Mouse (Mus musculus) ZHBTc4 (cell line): ENCODE results near the gene Yy1.

ENCODE experiments used
- DNase-seq: peaks from one replicate; pipeline ENCODE4 v3.0.0-alpha.2; 2011; ENCODE audit warnings: low read depth, low spot score

The Yy1 gene

GRCm38 (mm10) chr12:108792546-108793452 lies at the start of gene Yy1:
Gene Yy1 (plus strand): TSS chr12:108792973.
- peak; percentile 99 for DNase-seq

- DNase-seq: no peak
Measured at GRCm38 (mm10) chr12:108745990-108746389, 46.8 kb upstream of the Yy1 start.

- DNase-seq: no peak
Measured at GRCm38 (mm10) chr12:108749019-108749418, 43.8 kb upstream of the Yy1 start.

GRCm38 (mm10) chr12:108749454-108749853 lies 43.3 kb upstream of the Yy1 start:
- DNase-seq: no peak

GRCm38 (mm10) chr12:108750226-108750625 lies 42.5 kb upstream of the Yy1 start:
- no peak for DNase-seq

- DNase-seq: no peak
Measured at GRCm38 (mm10) chr12:108751790-108752189, 41.0 kb upstream of the Yy1 start.

GRCm38 (mm10) chr12:108755141-108755540 lies 37.6 kb upstream of the Yy1 start:
- DNase-seq: peak; percentile 75

- peak; percentile 56 for DNase-seq
Measured at GRCm38 (mm10) chr12:108756611-108757010, 36.2 kb upstream of the Yy1 start.

- peak; percentile 99 for DNase-seq
Measured at GRCm38 (mm10) chr12:108757717-108758257, 35.0 kb upstream of the Yy1 start.

- DNase-seq: no peak
Measured at GRCm38 (mm10) chr12:108758273-108758672, 34.5 kb upstream of the Yy1 start.

- no peak for DNase-seq
Measured at GRCm38 (mm10) chr12:108758682-108759081, 34.1 kb upstream of the Yy1 start.

GRCm38 (mm10) chr12:108759266-108759665 lies 33.5 kb upstream of the Yy1 start:
- DNase-seq: no peak

- no peak for DNase-seq
Measured at GRCm38 (mm10) chr12:108760016-108760415, 32.8 kb upstream of the Yy1 start.

- peak; percentile 37 for DNase-seq
Measured at GRCm38 (mm10) chr12:108760500-108761020, 32.2 kb upstream of the Yy1 start.

- DNase-seq: no peak
Measured at GRCm38 (mm10) chr12:108761209-108761608, 31.6 kb upstream of the Yy1 start.

- DNase-seq: no peak
Measured at GRCm38 (mm10) chr12:108761665-108762064, 31.1 kb upstream of the Yy1 start.

- DNase-seq: peak; percentile 72
Measured at GRCm38 (mm10) chr12:108763057-108763796, 29.5 kb upstream of the Yy1 start.

- DNase-seq: no peak
Measured at GRCm38 (mm10) chr12:108764917-108765678, 27.7 kb upstream of the Yy1 start.

GRCm38 (mm10) chr12:108765751-108766221 lies 27.0 kb upstream of the Yy1 start:
- DNase-seq: peak; percentile 71

- no peak for DNase-seq
Measured at GRCm38 (mm10) chr12:108766316-108766715, 26.5 kb upstream of the Yy1 start.

- no peak for DNase-seq
Measured at GRCm38 (mm10) chr12:108766866-108767265, 25.9 kb upstream of the Yy1 start.
